Mouse (Mus musculus) liver, postnatal 0 days (tissue): Measurements from ENCODE around the gene Foxk1. TPM values are rescaled to one million over a fixed set of nuclear protein-coding genes. Genes with fewer than 3 reads are reported as not detected.
A peak's percentile ranks its signal among the peaks of the same experiment; 100 is the strongest.

Source experiments
- ATAC-seq: fragments of 200-750 bp; cut with Nextera tagmentation; 2 replicates; pipeline ENCODE4 v1.8.0; 2017; ENCODE audit warnings: mild to moderate bottlenecking, moderate library complexity
- DNase-seq: peaks from one replicate; pipeline ENCODE4 v3.0.0-alpha.2; 2016
- H3K27ac ChIP-seq: fragments of 300-500 bp; sonication (generic); 2 replicates; pipeline ENCODE4 v1.5.1; 2014; ENCODE audit warnings: antibody characterized with exemption, moderate library complexity, mild to moderate bottlenecking, low read depth
- H3K27me3 ChIP-seq: fragments of 300-500 bp; sonication (generic); 2 replicates; pipeline ENCODE4 v1.6.1; 2014; ENCODE audit warnings: low read length, control low read depth, mixed read lengths; ENCODE audit not compliant: insufficient read depth
- H3K36me3 ChIP-seq: fragments of 300-500 bp; sonication (generic); replicated peaks from 2 replicates; pipeline ENCODE4 v1.6.1; 2014; ENCODE audit warnings: mild to moderate bottlenecking, control low read depth, low read length, moderate library complexity, mixed read lengths; ENCODE audit not compliant: insufficient read depth
- H3K4me1 ChIP-seq: fragments of 300-500 bp; sonication (generic); 2 replicates; pipeline ENCODE4 v1.6.1; 2014; ENCODE audit warnings: antibody characterized with exemption, mild to moderate bottlenecking, control low read depth; ENCODE audit not compliant: insufficient read depth
- H3K4me2 ChIP-seq: fragments of 300-500 bp; sonication (generic); 2 replicates; pipeline ENCODE4 v1.6.1; 2014; ENCODE audit warnings: low read depth, mild to moderate bottlenecking, low read length, moderate library complexity, mixed read lengths
- H3K4me3 ChIP-seq: fragments of 300-500 bp; sonication (generic); 2 replicates; pipeline ENCODE4 v1.5.1; 2014; ENCODE audit warnings: low read depth, low read length
- H3K9ac ChIP-seq: fragments of 300-500 bp; sonication (generic); replicated peaks from 2 replicates; pipeline ENCODE4 v1.6.1; 2014; ENCODE audit warnings: mild to moderate bottlenecking, moderate library complexity
- H3K9me3 ChIP-seq: fragments of 300-500 bp; sonication (generic); 2 replicates; pipeline ENCODE4 v1.6.1; 2016; ENCODE audit warnings: mild to moderate bottlenecking, control low read depth, low read length, mixed read lengths
- CTCF ChIP-seq: sonication (generic); IDR thresholded peaks from 2 replicates; pipeline ENCODE4 v1.5.1; 2016; ENCODE audit warnings: antibody characterized with exemption, low read depth
- EP300 ChIP-seq: IDR thresholded peaks from 2 replicates; pipeline ENCODE4 v1.6.1; 2016; ENCODE audit warnings: antibody characterized with exemption, low read depth, mild to moderate bottlenecking
- WGBS: fragments of 180-500 bp; shearing (Covaris S2); extraction: QIAGEN DNeasy Blood & Tissue Kit; methylation state at CpG from one replicate; pipeline ENCODE4 v1.1.7; 2014; ENCODE audit not compliant: insufficient replicate concordance; 5-methylcytosine and 5-hydroxymethylcytosine counted together
- polyA plus RNA-seq: library from polyadenylated mRNA; unstranded; fragments of >200 nt; fragmentation: Nextera tagmentation; extraction: Ambion mirVana; gene quantifications from 2 replicates; pipeline ENCODE4 v1.2.1, GENCODE M21; 2015

The Foxk1 gene
- polyA plus RNA-seq, 1 experiment from 2014 or later, result 1.7 TPM

- no peaks in the 10 kb centered on the region for H3K36me3 ChIP-seq
- H3K9me3 ChIP-seq, result no peaks in the 10 kb centered on the region
- ATAC-seq, result no peak
- no peak overlapping the region for H3K27ac ChIP-seq
- peaks cover 8% of the 10 kb centered on the region for H3K4me1 ChIP-seq
- no peak for TF ChIP-seq EP300
- no peak for TF ChIP-seq CTCF
- H3K4me2 ChIP-seq, result no peak overlapping the region
- DNase-seq, result no peak
- H3K4me3 ChIP-seq, result no peak overlapping the region
- 78% methylated on average over 6 of the region's 6 CpGs for WGBS
- H3K9ac ChIP-seq, result no peak overlapping the region
- no peaks in the 10 kb centered on the region for H3K27me3 ChIP-seq
These were observed 15.0 kb upstream of the Foxk1 start for GRCm38 (mm10) chr5:142386329-142386728.

DNA sequence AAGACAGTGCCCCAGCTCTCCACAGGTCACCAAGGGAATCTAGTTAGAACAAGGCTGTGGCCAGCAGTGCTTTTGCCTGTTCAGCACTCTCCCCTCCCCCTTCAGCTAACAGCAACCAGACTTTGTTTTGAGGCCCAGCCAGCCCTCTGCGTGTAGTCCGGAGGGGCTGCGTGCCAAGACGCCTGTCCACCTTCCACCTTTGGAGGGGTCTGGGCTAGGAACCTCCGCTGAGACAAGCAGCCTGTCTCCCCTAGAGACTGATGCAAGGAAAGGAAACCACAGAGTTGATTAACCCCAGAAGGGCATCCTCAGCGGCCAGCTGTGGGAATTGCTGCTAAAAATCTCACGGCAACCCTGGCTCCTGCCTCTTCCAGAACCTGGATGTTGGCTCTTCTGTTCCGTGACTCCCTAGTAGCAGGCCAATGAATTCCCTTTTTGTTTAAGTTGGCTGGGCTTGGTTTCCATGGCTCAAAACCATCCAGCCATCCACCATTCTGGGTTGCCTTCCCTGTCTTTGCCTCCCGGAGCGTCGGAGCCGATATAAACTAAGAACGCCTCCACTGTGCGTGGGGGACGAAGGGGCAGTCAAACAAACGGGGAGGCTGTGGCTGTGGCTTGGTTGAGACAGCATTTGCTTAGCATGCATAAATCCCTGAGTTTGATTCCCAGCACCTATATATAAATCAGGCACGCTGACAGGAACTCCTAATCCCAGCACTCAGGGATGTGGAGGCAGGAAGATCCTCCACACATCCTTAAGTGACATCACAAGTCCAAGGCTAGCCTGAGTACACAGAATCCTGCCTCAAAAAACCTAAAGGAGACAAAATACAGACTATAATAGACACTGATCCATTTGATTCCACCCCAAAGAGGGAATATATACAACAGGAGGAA is 14.3 kb upstream of the Foxk1 start:
- WGBS, result 54% methylated on average over 17 of the region's 17 CpGs
- no peak for DNase-seq
- Histone ChIP-seq H3K9me3 (no peaks in the 10 kb centered on the region), H3K27ac (no peak overlapping the region), H3K4me1 (peaks cover 8% of the 10 kb centered on the region), H3K36me3 (no peaks in the 10 kb centered on the region), H3K4me2 (peak overlapping the region; percentile 7; the same call in 1 of the 2 replicates), H3K9ac (no peak overlapping the region), H3K27me3 (no peaks in the 10 kb centered on the region), H3K4me3 (no peak overlapping the region)
- no peak for ATAC-seq
- no peak for TF ChIP-seq CTCF
- TF ChIP-seq EP300, result no peak

GRCm38 (mm10) chr5:142387716-142388115 is 13.6 kb upstream of the Foxk1 start:
- Histone ChIP-seq H3K9ac (no peak overlapping the region), H3K36me3 (no peaks in the 10 kb centered on the region), H3K4me3 (no peak overlapping the region), H3K4me1 (peaks cover 8% of the 10 kb centered on the region), H3K4me2 (no peak overlapping the region), H3K27me3 (no peaks in the 10 kb centered on the region), H3K27ac (no peak overlapping the region), H3K9me3 (no peaks in the 10 kb centered on the region)
- no peak for DNase-seq
- TF ChIP-seq CTCF, result peak; percentile 70
- no peak for TF ChIP-seq EP300
- 70% methylated on average over 4 of the region's 4 CpGs for WGBS
- ATAC-seq, result no peak

GRCm38 (mm10) chr5:142391691-142392090 is 9.6 kb upstream of the Foxk1 start:
- H3K4me1 ChIP-seq, result peaks cover 1% of the 10 kb centered on the region; the same call in 1 of the 2 replicates
- H3K9me3 ChIP-seq, result no peaks in the 10 kb centered on the region
- H3K4me3 ChIP-seq, result no peak overlapping the region
- ATAC-seq (no peak), DNase-seq (no peak)
- TF ChIP-seq EP300 (no peak), CTCF (no peak)
- no peaks in the 10 kb centered on the region for H3K27me3 ChIP-seq
- H3K27ac ChIP-seq, result no peak overlapping the region
- H3K36me3 ChIP-seq, result no peaks in the 10 kb centered on the region
- WGBS, result 60% methylated on average over 5 of the region's 5 CpGs
- no peak overlapping the region for H3K9ac ChIP-seq
- no peak overlapping the region for H3K4me2 ChIP-seq

- no peak for ATAC-seq
These were observed 6.6 kb upstream of the Foxk1 start for GRCm38 (mm10) chr5:142394602-142395252.

GRCm38 (mm10) chr5:142395909-142396308 is 5.4 kb upstream of the Foxk1 start:
- H3K9ac ChIP-seq, result no peak overlapping the region
- H3K27me3 ChIP-seq, result no peaks in the 10 kb centered on the region
- no peak overlapping the region for H3K4me3 ChIP-seq
- DNase-seq (no peak), ATAC-seq (no peak)
- no peak overlapping the region for H3K4me2 ChIP-seq
- H3K27ac ChIP-seq, result no peak overlapping the region
- no peaks in the 10 kb centered on the region for H3K9me3 ChIP-seq
- 75% methylated on average over 5 of the region's 5 CpGs for WGBS
- H3K36me3 ChIP-seq, result no peaks in the 10 kb centered on the region
- TF ChIP-seq EP300, result no peak
- no peak for TF ChIP-seq CTCF
- H3K4me1 ChIP-seq, result peaks cover 10% of the 10 kb centered on the region

More at GRCm38 (mm10) chr5:142394602-142395252, 6.6 kb upstream of the Foxk1 start:
- no peak overlapping the region for H3K4me2 ChIP-seq
- H3K36me3 ChIP-seq, result no peaks in the 10 kb centered on the region
- H3K9me3 ChIP-seq, result no peaks in the 10 kb centered on the region
- no peak for TF ChIP-seq EP300
- TF ChIP-seq CTCF, result peak; percentile 59
- H3K27ac ChIP-seq, result no peak overlapping the region
- DNase-seq, result no peak
- H3K9ac ChIP-seq, result no peak overlapping the region
- no peaks in the 10 kb centered on the region; the same call in 1 of the 2 replicates for H3K4me1 ChIP-seq
- no peaks in the 10 kb centered on the region for H3K27me3 ChIP-seq
- H3K4me3 ChIP-seq, result no peak overlapping the region
- 80% methylated on average over 6 of the region's 6 CpGs for WGBS
